Mouse (Mus musculus): Measurements from ENCODE around the gene Gm11567. TPM values are rescaled to one million over a fixed set of nuclear protein-coding genes. Genes with fewer than 3 reads are reported as not detected.
"Not testable (repeated sequence)": the region's sequence is repeated elsewhere in the genome, so short reads cannot be mapped to it uniquely, and the experiment has no call there.

Gm11567 gene
- not detected for total RNA-seq (2021)
- long read RNA-seq, experiment 1: 0 reads
- long read RNA-seq, experiment 2: 0 reads

GRCm38 (mm10) chr11:99878887-99879286, at the start of gene Gm11567:
Gene Gm11567, plus strand, starts transcription at chr11:99879187.
- not testable (repeated sequence) for DNase-seq

GRCm38 (mm10) chr11:99837966-99838365, 41.0 kb upstream of the Gm11567 start, which contains the start of gene 2300003K06Rik:
Gene 2300003K06Rik, minus strand, starts transcription at chr11:99838066.
- no peak for DNase-seq

GRCm38 (mm10) chr11:99842185-99842584, 36.8 kb upstream of the Gm11567 start:
- no peak for DNase-seq

DNA sequence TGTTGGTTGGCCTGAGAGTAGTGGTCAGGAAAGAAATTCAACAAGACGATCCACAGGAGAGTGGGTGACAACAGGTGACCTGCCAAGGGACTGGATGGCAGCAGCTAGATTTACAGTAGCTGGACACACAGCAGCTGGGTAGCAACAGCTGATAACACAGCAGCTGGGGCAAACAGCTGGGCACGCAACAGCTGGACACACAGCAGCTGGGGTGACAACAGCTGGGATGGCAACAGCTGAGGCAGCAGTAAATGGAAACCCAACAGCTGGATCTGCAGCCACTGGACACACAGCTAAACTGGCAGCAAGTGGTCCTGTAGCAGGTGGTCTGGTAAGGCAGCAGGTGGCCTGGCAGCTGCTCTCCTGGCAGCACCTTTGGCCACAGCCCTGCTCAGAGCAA, 32.2 kb upstream of the Gm11567 start:
- DNase-seq: no peak

GRCm38 (mm10) chr11:99851508-99851907, 27.5 kb upstream of the Gm11567 start, which contains the start of gene Krtap4-16:
Gene Krtap4-16, minus strand, starts transcription at chr11:99851608.
- no peak for DNase-seq

GRCm38 (mm10) chr11:99854121-99854520, 24.9 kb upstream of the Gm11567 start:
- no peak for DNase-seq

DNA sequence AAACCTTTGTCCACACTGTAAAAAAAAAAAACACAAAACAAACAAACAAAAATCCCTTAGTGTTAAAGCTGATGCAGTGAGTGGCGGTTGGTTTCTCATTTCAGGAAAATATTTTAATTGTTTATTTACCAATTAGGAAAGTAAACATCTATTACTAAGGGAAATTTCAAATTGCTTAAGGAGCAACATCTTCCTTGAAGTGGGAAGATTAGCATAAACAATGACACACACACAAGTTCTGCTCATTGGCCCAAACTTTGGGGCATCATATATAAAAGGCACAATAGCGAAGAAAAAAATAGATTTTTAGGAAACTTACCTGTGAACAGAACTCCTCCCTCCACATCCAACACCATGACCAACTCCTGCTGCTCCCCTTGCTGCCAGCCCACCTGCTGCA, 21.4 kb upstream of the Gm11567 start, which contains the start of gene Gm11568:
Gm11568 (plus strand) TSS at position 301 of the 400 bp plus-strand sequence.
- DNase-seq: no peak

DNA sequence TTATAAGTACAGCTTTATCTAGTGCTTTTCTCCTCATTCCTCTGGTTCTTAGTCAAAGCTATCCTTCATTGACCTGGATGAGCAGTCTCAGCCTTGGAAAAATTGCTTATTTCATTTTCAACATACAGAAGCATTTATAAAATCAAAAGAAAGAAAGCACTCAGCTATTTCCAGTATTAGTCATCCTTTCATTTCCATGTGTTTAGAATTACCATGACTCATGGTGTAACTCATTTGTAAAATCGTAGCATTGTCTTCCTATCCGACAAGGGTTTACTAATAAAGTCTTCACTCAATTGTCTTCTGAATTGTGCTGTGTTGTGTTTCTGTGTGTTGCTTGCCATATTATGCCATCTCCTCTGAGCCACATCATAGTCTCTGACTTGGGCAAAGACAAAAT, 20.2 kb upstream of the Gm11567 start:
- DNase-seq: no peak

GRCm38 (mm10) chr11:99864176-99864575, 14.8 kb upstream of the Gm11567 start, which contains the start of gene Gm11559:
Gene Gm11559, plus strand, starts transcription at chr11:99864476.
- not testable (repeated sequence) for DNase-seq

GRCm38 (mm10) chr11:99873089-99873488, 5.9 kb upstream of the Gm11567 start, which contains the start of gene Krtap9-1:
Gene Krtap9-1, plus strand, starts transcription at chr11:99873389.
- not testable (repeated sequence) for DNase-seq

- DNase-seq: no peak
Measured at GRCm38 (mm10) chr11:99907620-99908019, 28.6 kb downstream of the Gm11567 start, which contains the start of gene Krtap31-1. Gene Krtap31-1, plus strand, starts transcription at chr11:99907920.

DNA sequence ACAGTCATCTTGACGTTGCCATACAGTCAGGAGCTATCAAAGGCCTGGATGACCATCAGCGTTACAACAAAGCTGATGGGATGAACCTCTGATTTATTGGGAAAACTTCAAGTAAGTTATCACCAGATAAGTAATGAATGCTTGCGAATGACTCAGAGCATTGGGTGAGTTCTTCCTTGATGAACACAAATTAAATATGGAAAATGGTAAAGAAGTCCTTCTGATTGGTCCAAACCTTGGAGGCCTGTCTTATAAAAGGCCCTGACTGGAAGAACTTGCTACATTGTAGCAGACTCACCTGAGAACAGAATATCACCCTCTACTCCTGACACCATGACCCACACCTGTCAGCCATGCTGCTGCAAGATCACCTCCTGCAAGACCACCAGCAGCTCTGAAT, 35.5 kb downstream of the Gm11567 start, which contains the start of gene Gm11565:
Gm11565 (plus strand) TSS at position 301 of the 400 bp plus-strand sequence.
- no peak for DNase-seq

Other genes with a start within 250 kb of the Gm11567 start
- gene Krtap4-2, start 244.1 kb upstream of the Gm11567 start, total RNA-seq (2021): not detected
- not detected for gene Krtap4-7, start 235.1 kb upstream of the Gm11567 start, total RNA-seq (2021)
- gene Gm11555, start 229.0 kb upstream of the Gm11567 start, total RNA-seq (2021): not detected
- not detected for gene Gm11563, start 220.2 kb upstream of the Gm11567 start, total RNA-seq (2021)
- not detected for gene Krtap4-6, start 213.2 kb upstream of the Gm11567 start, total RNA-seq (2021)
- gene Gm14190, start 188.4 kb upstream of the Gm11567 start, total RNA-seq (2021): not detected
- gene Gm14180, start 144.9 kb upstream of the Gm11567 start, total RNA-seq (2021): not detected
- gene Gm11595, start 106.3 kb upstream of the Gm11567 start, total RNA-seq (2021): not detected
- not detected for gene Krtap4-8, start 98.5 kb upstream of the Gm11567 start, total RNA-seq (2021)
- gene Krtap4-9, start 94.0 kb upstream of the Gm11567 start, total RNA-seq (2021): not detected
- gene Gm11596, start 85.7 kb upstream of the Gm11567 start, total RNA-seq (2021): not detected
- not detected for gene Gm11569, start 80.3 kb upstream of the Gm11567 start, total RNA-seq (2021)
- not detected for gene Gm11554, start 74.7 kb upstream of the Gm11567 start, total RNA-seq (2021)
- not detected for gene Krtap4-13, start 69.3 kb upstream of the Gm11567 start, total RNA-seq (2021)
- not detected for gene Gm11564, start 63.5 kb upstream of the Gm11567 start, total RNA-seq (2021)
- gene 2300003K06Rik, start 41.1 kb upstream of the Gm11567 start, total RNA-seq (2021): not detected
- not detected for gene Krtap4-16, start 27.6 kb upstream of the Gm11567 start, total RNA-seq (2021)
- not detected for gene Gm11568, start 21.3 kb upstream of the Gm11567 start, total RNA-seq (2021)
- gene Gm11559, start 14.7 kb upstream of the Gm11567 start, total RNA-seq (2021): not detected
- not detected for gene Krtap9-1, start 5.8 kb upstream of the Gm11567 start, total RNA-seq (2021)
- gene Krtap31-1, start 28.7 kb downstream of the Gm11567 start, total RNA-seq (2021): not detected
- gene Gm11565, start 35.6 kb downstream of the Gm11567 start, total RNA-seq (2021): not detected
- gene Krtap31-2, start 57.1 kb downstream of the Gm11567 start, total RNA-seq (2021): not detected
- not detected for gene Krtap9-5, start 69.3 kb downstream of the Gm11567 start, total RNA-seq (2021)
- gene Krtap29-1, start 99.9 kb downstream of the Gm11567 start, total RNA-seq (2021): not detected
- not detected for gene Krtap16-1, start 107.4 kb downstream of the Gm11567 start, total RNA-seq (2021)
- not detected for gene Krtap17-1, start 114.8 kb downstream of the Gm11567 start, total RNA-seq (2021)
- not detected for gene Krt33a, start 137.0 kb downstream of the Gm11567 start, total RNA-seq (2021)
- gene Krt33b, start 150.7 kb downstream of the Gm11567 start, total RNA-seq (2021): not detected
- not detected for gene Krt34, start 162.4 kb downstream of the Gm11567 start, total RNA-seq (2021)
- not detected for gene Krt31, start 171.4 kb downstream of the Gm11567 start, total RNA-seq (2021)
- gene Krt32, start 209.0 kb downstream of the Gm11567 start, total RNA-seq (2021): not detected
- gene Krt35, start 217.1 kb downstream of the Gm11567 start, total RNA-seq (2021): not detected
- gene Krt36, start 226.4 kb downstream of the Gm11567 start, total RNA-seq (2021): under 1 TPM in 1 of 2 experiments, not detected in 1; 0.16 TPM
- gene Krt13, start 242.4 kb downstream of the Gm11567 start, total RNA-seq (2021): not detected

Data from gastrocnemius, postnatal 25 days (tissue).